Mouse (Mus musculus) cerebellum, adult 2 months (tissue): Measurements from ENCODE around the gene Ptger3.

Source experiments
- CTCF ChIP-seq: fragments of 200-500 bp; IDR thresholded peaks from 2 replicates; pipeline ENCODE4 v1.5.1; 2011; ENCODE audit warnings: low read depth, mild to moderate bottlenecking, control low read depth, low read length, moderate library complexity, borderline replicate concordance; ENCODE audit not compliant: insufficient read depth
- POLR2A ChIP-seq: fragments of 200-500 bp; IDR thresholded peaks from 2 replicates; pipeline ENCODE4 v1.6.1; 2011; ENCODE audit warnings: low read length, control low read depth, borderline replicate concordance; ENCODE audit not compliant: insufficient read depth

DNA sequence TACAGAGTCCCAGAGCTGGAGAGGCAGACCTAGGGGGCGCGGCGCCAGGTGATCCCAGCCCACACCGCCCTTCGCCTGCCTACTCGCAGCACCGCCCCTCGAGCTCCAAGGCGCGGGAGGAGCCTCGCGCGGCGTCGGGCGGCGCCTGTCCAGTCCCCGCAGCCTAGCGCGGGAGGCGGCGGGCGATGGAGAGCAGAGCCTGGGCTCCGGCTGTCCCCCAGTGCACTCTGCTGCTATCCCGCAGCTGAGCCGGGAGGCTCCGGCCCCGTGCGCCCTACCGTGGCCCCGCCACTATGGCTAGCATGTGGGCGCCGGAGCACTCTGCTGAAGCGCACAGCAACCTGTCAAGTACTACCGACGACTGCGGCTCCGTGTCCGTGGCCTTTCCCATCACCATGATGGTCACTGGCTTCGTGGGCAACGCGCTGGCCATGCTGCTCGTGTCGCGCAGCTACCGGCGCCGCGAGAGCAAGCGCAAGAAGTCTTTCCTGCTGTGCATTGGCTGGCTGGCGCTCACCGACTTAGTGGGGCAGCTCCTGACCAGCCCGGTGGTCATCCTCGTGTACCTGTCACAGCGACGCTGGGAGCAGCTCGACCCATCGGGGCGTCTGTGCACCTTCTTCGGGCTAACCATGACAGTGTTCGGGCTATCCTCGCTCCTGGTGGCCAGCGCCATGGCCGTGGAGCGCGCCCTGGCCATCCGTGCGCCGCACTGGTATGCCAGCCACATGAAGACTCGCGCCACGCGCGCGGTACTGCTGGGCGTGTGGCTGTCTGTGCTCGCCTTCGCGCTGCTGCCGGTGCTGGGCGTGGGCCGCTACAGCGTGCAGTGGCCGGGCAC lies at the start of gene Ptger3:
- TF ChIP-seq POLR2A (no peak), CTCF (no peak)
